Mouse (Mus musculus) frontal cortex, adult (tissue): ENCODE data around the gene Hbb-bh2.
"Not testable (repeated sequence)": the region's sequence is repeated elsewhere in the genome, so short reads cannot be mapped to it uniquely, and the experiment has no call there.

ENCODE experiments used
- ATAC-seq: cut with Nextera tagmentation; 2 replicates; pipeline ENCODE4 v1.9.2; 2017; ENCODE audit warnings: mild to moderate bottlenecking, moderate library complexity, mixed read lengths; ENCODE audit not compliant: low TSS enrichment

The Hbb-bh2 gene

DNA sequence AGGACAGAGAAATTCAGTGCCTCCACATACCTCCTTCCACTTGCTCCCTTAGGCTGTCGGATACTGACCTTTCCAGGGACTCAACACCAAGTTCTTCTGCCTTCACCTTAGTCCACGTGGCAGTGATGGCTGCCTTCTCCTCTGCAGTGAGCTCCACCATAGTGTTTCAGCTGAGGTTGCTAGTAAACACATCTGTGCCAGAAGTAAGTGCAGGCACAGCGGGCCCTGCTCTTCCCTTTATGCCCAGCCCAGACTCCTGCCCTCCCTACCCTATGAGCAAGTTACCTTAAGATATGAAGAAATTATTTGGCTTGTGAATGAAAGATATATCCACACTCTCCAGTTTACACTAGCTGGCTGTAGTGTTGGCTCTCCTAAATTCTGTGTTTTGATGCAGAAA lies at the start of gene Hbb-bh2:
TSS of gene Hbb-bh2 (minus strand) at position 253 of the 400 bp plus-strand sequence.
- ATAC-seq = no peak

DNA sequence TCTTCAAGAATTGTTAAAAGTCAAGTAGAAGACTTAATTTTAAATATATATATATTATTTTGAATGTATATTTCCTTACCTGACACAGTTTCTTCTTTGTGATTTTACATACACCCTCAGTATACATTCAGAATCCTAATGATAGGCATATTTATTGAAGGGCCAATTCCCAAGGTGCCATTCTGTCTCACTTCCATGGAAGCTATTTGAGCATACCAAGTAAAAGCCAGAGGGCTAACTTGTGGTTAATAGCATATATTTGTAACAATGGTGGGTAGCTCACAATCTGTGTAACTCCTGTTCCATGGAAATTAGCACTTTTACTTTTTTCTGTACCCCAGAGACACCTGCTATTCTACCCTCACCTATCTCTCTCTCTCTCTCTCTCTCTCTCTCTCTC lies 45.8 kb upstream of the Hbb-bh2 start, which contains the start of gene Olfr66:
TSS of gene Olfr66 (minus strand) at position 101 of the 400 bp plus-strand sequence.
- ATAC-seq = no peak

GRCm38 (mm10) chr7:103877093-103877492 lies 36.8 kb upstream of the Hbb-bh2 start:
- ATAC-seq = no peak

DNA sequence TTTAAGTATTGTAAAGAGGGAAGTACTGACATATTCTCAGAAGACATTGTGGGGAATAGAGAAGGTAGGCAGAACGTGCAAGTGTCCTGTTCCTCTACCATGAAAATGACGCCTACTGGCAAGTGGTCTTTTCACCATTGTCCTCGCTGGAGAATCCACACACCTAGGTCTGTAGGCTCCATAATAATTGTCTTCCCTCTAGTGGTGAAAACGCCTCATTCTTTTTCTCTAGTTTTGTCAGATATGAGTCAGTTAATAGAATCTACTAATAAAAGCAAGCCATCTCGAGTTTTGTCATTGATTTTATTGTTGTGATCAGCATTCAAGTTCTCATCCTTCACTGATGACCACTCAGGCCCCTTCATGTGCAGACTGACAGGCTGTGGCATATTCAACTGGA lies 34.1 kb upstream of the Hbb-bh2 start:
- no peak for ATAC-seq

- ATAC-seq = no peak
These were observed 32.7 kb upstream of the Hbb-bh2 start for GRCm38 (mm10) chr7:103873064-103873463.

GRCm38 (mm10) chr7:103870667-103871066 lies 30.3 kb upstream of the Hbb-bh2 start:
- ATAC-seq = no peak

DNA sequence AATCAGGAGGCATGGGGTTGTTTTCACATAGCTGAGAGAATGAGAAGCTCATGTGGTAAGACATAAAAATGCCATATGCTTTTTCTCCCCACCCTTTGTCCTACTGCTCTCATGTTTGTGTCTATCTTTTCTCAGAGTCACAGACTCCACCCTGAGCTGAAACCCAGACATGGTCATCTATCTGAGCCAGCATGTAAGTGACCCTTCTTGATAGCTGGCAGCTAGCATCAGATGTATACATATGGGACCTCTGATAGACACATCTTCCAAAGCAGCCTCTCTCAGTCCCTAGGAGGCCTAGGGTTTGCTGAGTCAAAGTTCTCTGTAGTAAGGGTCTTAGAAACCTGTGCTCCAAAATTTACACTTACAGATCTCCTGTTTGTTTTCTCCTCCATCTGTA lies 25.4 kb upstream of the Hbb-bh2 start:
- no peak for ATAC-seq

- ATAC-seq = no peak
These were observed 21.2 kb upstream of the Hbb-bh2 start for GRCm38 (mm10) chr7:103861531-103861930.

GRCm38 (mm10) chr7:103860855-103861254 lies 20.5 kb upstream of the Hbb-bh2 start:
- ATAC-seq = no peak

GRCm38 (mm10) chr7:103859076-103859475 lies 18.8 kb upstream of the Hbb-bh2 start:
- ATAC-seq = no peak

DNA sequence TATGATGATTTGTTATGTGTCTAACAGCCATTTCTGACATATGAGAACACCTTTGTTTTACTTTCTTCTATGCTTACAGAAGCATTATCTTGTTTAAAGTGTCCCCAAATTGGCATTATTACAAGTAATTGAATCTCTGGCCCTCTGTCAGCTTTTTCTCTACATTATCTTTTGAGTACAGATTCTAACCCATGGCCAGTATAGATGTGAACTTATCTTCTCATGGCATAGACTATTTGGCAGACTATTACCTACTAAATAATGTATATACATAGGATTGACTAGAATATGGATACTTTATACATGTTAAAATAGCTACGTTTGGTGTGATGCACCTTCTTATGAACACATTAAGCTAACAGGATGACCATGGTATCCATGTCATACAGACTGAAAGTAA lies 14.3 kb upstream of the Hbb-bh2 start:
- no peak for ATAC-seq

DNA sequence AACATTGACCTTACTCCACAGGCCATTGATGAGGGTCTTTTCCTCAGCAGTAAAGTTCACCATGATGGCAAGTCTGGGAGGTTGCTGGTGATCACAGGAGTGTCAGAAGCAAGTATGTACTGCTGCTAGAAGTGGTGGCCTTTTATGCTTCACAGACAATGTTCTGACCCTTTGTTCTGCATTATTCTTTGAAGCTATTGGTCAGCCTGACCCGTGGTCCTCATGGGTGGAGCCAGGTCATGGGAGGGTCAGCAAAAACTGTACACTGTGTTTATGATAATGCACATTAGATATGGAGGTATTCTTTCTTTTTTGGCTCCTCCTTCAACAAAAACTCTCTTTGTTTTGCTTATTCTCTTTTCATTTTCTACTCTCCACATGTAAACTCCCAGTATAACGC lies 12.8 kb upstream of the Hbb-bh2 start, which contains the start of gene Hbb-y:
TSS of gene Hbb-y (minus strand) at position 127 of the 400 bp plus-strand sequence.
- no peak for ATAC-seq

DNA sequence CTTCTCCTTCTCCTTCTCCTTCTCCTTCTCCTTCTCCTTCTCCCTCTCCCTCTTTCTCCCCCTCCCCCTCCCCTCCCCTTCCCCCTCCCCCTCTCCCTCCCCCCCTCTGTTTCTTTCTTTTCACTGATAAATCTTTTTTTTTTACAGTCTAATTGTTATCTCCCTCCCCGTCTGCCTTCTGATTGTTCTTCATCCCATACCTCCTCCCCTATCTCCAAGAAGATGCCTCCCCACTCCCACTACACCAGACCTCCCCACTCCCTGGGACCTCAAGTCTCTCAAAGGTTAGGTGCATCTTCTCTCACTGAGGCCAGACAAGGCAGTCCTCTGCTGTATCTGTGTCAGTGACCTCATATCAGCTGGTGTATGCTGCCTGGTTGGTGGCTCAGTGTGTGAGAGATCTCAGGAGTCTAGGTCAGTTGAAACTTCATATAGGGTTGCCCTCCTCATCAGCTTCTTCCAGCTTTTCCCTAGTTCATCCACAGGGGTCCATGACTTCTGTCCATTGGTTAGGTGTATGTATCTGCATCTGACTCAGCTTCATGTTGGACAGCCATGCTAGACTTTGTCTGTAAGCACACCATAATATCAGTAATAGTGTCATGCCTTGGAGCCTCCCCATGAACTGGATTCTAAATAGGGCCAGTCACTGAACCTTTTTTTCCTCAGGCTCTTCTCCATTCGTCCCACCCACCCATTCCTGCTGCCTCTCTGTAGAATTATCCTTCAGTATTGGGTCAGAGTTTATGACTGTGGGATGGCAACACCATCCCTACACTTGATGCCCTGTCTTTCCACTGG lies 4.4 kb upstream of the Hbb-bh2 start:
- ATAC-seq = no peak

DNA sequence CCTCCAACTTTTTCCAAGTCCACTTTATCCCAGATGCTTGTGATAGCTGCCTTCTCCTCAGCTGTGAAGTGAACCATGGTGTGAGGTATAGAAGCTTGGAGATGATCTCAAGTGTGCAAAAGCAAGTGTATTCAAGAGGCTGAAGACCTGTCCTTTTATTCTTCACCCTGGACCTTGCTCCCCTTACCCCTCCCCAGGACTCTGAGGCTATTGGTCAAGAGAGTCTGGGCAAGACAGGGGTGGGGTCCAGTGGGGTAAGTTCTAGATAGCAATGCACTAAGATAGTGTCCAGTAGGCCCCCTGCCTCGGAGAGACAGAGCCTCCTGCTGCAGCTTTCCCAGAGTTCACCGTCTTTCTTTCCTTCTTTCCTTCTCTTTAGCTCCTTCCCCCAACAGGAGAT lies 2.7 kb upstream of the Hbb-bh2 start, which contains the start of gene Hbb-bh1:
TSS of gene Hbb-bh1 (minus strand) at position 131 of the 400 bp plus-strand sequence.
- ATAC-seq = no peak

- no peak for ATAC-seq
These were observed 12.5 kb downstream of the Hbb-bh2 start, which contains the start of gene Hbb-bs for GRCm38 (mm10) chr7:103827808-103828207. Gene Hbb-bs (minus strand): TSS chr7:103828096.

DNA sequence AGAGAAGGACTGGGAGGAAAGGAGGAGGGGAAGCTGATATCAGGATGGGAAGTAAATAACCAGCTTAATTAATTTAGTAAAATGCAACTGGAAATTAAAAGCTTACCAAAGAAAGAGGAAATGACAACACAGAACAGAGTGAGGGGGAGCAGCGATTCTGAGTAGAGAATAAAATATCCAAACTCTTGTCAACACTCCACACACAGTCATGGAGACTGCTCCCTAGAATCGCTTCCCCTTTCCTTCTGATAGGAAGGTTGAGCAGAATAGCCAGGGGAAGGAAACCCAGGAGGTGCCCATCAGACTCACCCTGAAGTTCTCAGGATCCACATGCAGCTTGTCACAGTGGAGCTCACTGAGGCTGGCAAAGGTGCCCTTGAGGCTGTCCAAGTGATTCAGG lies 13.2 kb downstream of the Hbb-bh2 start:
- ATAC-seq = not testable (repeated sequence)

DNA sequence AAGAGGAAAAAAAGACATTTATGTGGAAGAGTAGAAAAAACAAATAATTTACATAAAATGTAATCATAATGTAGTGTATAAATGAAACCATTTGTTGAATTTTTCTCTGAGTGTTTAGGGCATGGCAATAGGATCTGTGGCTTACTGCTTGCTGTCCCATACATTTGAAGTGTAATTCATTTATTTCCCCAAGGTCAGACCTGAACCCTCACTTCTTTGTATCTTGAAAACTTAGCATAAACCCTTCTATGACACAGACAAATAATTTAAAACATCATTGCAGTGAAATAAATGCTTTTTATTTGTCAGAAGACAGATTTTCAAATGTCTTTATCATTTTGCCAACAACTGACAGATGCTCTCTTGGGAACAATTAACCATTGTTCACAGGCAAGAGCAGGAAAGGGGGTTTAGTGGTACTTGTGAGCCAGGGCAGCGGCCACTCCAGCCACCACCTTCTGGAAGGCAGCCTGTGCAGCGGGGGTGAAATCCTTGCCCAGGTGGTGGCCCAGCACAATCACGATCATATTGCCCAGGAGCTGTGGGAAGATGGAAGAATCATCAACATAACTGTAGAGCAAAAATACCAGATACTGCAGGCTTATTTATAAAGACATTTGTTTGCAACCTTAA lies 13.9 kb downstream of the Hbb-bh2 start:
- no peak for ATAC-seq

DNA sequence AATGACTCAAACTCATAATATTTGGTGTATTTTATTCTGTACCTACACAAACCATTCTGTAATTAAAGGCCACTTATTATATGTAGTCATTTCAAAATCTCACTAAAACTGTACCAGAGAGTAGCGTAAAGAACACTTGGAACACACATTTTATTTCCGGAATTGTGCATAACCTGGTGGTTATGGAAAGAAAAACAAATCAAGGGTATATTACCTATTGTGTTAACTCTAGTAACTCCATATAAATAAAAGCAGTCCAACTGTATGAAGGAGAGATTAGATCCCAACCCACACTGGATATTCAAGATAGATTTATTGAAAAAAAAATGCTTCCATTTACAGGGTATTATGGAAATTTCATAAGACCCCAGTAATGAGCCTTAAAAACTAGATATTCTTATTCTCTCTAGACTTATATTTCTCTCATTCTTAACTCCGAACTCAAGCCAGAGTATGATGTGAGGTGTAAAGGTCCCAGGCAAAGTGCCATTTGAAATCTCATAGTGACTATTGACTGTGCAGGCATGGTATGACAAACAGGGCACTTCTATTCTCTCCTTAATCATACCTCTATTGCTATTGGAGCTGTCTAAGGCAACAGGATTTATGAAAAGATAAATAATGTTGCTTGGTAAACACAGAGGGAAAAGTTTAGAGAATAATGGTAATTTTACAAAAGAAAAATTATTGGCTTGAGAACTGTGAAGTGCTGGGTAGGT lies 14.6 kb downstream of the Hbb-bh2 start:
- ATAC-seq = no peak

DNA sequence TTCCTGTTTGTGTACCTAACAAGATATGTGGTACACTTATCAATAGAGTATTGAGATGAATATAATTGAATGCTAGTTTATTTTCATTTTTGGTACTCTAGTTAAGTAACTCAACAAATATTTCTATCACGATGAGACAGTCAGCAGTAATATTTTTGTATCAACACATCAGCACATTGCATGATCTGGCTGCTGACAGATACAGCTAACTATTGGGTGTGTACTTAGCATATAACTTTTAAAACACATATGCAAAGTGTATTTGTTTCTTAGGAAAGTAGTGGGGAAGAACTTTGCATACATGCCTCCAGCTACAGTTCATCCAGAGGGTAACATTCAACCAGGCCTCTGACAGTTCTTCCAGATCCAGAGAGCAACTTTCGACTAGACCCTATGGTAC lies 15.7 kb downstream of the Hbb-bh2 start:
- no peak for ATAC-seq

GRCm38 (mm10) chr7:103815085-103815484 lies 25.2 kb downstream of the Hbb-bh2 start:
- peak; percentile 65; the same call in 1 of the 2 replicates for ATAC-seq

DNA sequence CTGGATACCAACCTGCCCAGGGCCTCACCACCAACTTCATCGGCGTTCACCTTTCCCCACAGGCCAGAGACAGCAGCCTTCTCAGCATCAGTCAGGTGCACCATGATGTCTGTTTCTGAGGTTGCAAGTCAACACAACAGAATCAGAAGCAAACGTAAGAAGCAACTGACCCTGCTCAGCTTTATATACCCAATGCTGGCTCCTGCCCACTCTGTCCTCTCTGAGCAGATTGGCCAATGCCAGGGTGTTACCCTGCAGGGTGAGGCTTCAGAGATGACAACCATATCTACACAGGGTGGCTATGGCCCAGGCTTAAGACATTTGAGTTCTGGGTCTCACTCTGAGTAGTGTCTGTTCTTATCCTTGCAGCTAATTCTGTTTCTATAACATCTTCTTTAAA lies 26.6 kb downstream of the Hbb-bh2 start, which contains the start of gene Hbb-bt:
TSS of gene Hbb-bt (minus strand) at position 231 of the 400 bp plus-strand sequence.
- ATAC-seq = no peak

DNA sequence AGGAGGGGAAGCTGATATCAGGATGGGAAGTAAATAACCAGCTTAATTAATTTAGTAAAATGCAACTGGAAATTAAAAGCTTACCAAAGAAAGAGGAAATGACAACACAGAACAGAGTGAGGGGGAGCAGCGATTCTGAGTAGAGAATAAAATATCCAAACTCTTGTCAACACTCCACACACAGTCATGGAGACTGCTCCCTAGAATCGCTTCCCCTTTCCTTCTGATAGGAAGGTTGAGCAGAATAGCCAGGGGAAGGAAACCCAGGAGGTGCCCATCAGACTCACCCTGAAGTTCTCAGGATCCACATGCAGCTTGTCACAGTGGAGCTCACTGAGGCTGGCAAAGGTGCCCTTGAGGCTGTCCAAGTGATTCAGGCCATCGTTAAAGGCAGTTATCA lies 27.2 kb downstream of the Hbb-bh2 start:
- not testable (repeated sequence) for ATAC-seq
